Mouse (Mus musculus): ENCODE data around the gene Zbtb18.

Gene Zbtb18

GRCm38 (mm10) chr1:177442196-177442808 lies at the start of gene Zbtb18:
Gene Zbtb18 (plus strand): TSS chr1:177442351.
- no peak for DNase-seq (ENCODE audit: low spot score)

GRCm38 (mm10) chr1:177397455-177397854 lies 44.7 kb upstream of the Zbtb18 start:
- DNase-seq (ENCODE audit: low spot score), result no peak

- no peak for DNase-seq (ENCODE audit: low spot score)
These were observed 37.0 kb upstream of the Zbtb18 start for GRCm38 (mm10) chr1:177405170-177405569.

DNA sequence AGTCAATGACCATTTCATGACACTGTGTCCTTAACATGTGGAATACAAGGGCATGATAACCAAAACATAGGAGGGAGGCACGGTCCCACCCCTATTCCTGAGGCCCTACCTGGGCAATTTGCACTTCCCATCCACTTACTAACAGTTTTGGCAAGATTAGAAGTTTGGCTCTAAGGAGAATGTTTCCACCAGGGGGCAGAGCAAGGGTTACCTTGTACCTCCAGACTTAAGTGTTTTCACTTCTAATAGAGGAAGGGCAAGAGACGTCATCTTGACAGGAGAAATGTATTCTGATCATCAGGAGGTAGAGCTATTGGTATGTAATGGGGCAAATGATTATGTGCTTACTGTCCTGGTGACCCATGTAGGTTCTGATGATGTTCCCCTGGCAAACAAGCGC lies 33.5 kb upstream of the Zbtb18 start:
- DNase-seq (ENCODE audit: low spot score), result peak; percentile 54

DNA sequence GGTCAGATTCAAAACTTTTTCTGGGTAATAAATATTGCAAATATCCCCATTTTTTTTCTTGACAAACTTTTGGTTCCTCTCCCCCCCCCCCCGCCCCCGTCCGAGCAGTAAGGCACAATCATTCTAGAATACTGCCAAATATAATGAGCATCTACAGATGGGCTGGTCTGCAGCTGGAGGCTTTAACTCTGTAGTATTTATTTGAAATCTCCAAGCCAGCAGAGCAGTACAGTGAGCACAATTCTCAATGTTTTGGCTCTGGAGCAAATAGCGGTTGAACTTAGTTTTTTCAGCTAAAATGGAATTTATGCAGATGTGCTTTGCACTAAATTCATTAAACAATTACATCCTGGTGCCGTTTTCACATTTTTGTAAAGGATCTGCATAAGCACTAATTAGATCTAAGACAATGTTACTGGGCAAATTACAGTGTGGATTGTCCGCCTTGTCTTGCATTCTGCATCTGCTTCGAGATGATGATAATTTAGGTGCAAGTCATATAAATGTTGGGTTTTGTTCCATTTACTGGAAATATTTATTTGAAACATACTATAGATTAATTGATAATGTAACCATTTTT lies 31.3 kb upstream of the Zbtb18 start:
- no peak for DNase-seq (ENCODE audit: low spot score)

DNA sequence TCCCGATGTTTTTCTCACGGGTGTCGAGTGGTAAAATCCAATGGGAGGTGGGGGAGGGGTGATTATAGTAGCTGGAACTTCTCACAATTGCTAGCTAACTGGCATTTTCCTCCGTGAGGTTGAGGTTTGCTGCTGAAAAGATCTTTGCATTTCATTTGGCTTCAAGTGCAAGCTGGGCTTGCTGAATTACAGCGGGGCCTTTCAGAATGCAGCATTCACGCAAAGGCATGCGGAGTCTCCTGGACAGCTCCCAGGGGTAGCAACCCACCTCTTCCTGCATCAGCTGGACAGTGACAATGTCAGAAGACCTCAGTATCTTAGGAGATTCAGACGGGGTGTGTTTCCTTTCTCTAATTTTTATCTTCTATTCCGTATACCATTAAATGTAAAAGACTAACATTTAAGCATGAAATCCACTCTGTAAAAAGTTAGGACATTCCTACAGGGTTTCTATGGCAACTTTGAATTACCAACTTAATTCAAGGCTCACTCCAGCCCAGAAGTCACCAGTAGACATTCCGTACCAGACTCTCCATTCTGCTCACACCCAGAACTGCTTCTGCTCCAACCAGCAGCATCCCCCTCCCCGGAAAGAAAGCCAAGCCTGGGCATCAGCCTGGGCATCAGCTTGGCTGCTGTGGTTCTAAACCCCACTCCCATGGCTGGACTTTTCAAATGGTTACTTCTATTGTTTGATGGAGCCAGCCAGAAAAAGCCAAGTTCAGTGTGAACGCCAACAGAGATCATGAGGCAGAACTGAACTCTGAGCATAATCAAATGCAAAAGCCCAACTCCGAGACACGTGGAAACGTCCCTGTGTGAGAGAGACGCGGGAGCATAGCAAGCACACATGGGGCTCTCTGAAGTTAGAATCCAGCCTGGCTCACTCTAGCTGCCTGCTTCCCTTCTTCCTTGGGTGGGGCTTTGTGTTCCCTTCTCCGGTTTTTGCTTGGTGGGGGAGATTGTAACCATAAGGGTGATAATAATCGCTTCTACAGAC lies 30.5 kb upstream of the Zbtb18 start:
- no peak for DNase-seq (ENCODE audit: low spot score)

DNA sequence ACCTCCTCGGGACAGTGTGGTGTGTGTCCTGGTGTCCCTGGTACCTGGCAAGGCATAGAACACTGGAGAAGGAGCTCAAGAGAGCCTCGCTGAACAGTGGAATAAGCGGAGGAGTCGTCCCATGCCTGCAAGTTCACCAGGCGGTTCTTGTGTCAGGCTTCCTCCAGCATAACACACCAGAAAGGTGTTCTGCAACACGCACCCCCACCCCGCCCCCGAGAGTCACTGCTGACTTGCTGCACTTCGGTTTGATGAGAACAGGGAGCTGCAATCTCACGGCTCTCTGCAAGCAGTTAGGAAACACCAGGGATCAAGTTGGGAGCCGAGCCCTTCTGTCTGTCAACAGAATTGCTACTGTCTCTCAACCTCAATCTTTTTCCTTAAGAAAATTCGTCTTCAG lies 22.8 kb upstream of the Zbtb18 start:
- DNase-seq (ENCODE audit: low spot score), result no peak

DNA sequence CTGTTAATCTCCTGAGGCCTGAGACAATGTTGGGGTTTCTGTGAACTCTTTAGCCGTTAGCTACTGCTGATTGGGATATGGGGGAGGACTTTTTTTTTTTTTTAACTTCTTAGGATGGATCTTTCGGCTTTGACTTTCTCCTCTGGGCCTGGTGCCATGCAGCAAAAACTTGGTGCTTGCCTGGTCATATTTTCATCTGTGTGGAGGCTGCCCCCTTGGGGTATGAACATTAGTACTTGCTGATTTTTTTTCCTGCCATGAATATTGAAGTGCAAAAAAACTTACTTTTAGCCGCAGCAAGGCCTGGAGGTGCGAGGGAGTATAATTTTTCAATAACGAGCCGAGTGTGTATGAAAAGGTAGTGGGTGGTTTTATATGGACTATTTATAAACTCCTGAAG lies 22.0 kb upstream of the Zbtb18 start:
- peak; percentile 44 for DNase-seq (ENCODE audit: low spot score)

DNA sequence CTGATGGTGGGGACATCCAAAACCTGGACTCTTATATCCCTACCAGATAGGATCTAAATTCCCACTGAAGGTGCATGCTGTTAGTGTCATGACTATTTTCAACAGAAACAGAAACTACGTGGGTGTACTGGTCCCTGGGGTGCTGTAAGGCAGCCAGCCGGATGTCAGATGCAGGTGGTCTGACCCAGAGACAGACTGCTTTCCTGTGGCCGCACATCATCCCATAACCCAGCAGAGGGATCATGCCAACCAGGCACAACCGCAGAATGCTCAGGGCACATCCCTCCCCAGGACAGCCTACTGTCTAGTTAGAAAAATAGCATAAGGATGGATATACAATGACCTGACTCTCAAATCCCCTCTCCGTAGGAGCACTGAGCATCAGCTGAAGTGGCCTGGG lies 14.3 kb upstream of the Zbtb18 start:
- no peak for DNase-seq (ENCODE audit: low spot score)

DNA sequence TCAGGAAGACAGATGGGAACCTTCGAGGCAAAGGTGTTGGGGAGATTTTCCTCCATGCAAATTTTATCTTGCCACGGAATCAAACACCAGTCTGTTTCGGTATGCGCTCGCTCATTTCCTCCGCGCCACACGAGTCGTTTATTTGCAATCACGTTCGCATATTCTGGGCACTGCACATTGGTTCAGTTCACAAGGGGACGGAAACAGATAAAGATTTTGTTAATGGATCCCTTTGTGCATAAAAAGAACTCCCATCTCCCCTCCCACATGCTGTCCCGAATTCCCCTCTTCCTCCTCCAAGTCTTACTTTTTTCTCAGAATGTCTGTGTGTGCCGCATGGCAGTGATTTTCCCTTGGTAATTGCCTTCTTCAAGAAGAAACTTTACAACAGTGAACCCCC lies 13.8 kb upstream of the Zbtb18 start:
- no peak for DNase-seq (ENCODE audit: low spot score)

DNA sequence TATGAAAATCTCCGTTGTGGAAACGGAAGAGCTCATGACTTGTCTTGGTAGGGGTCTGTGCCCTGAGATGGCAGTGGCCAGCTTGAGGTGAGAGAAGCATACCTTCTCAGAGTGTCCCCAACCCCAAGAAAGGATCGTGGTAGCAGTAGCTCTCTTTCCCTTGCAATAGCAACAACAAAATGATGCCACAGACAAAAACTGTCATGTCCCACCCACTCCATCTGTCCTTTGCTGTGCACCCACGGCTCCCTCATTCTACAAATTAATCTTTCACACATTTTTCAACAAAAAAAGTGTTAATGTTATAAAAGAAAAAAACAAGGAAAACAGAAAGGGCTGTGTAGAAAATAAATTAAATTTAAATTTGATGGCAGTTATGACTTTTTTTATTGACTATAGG lies 13.1 kb upstream of the Zbtb18 start:
- no peak for DNase-seq (ENCODE audit: low spot score)

DNA sequence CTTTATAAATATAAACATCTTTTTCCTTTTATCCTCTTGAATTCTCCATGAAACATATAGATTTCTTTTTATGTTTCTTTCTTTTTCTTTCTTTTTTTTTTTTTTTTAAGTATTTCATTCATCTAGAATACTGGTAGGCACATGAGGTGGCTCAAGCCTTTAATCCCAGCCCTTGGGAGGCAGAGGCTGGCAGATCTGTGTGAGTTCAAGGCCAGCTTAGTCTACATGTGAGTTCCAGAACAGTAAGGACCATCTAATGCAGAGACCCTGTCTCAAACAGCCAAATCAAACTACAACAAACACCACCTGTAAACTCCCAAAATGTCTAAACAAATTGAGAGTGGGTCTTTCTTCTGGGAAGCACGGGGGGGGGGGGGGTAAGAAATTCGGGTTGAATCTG lies 1.7 kb upstream of the Zbtb18 start:
- DNase-seq (ENCODE audit: low spot score), result no peak

DNA sequence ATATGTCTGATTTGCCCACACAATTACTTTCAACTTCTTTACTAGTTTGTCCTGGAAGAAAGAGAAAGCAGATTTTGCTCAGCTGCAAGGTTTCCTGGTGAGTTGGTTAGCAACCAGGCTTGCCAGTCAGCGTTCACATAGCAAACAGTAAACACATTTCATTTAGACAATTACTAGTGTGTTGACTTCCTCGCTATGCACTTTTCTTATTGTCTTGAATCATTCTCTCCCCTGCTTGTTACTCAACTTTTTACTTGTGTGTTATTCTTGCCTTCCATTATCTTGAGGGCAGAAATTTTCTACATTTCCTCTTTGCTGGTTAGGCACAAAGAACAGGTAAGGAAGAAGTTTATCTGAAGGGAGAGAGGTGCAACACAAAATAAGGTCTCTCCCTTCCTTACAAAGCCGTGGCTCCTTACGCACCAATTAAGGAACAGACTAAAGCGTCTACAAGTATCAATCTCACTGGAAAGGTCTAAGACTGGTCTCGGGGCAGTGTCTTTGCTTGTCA lies 1.1 kb upstream of the Zbtb18 start:
- no peak for DNase-seq (ENCODE audit: low spot score)

- peak; percentile 99 for DNase-seq (ENCODE audit: low spot score)
These were observed 507 bp upstream of the Zbtb18 start for GRCm38 (mm10) chr1:177441492-177442195.

- DNase-seq (ENCODE audit: low spot score), result peak; percentile 55
These were observed 921 bp downstream of the Zbtb18 start for GRCm38 (mm10) chr1:177442821-177443723.

GRCm38 (mm10) chr1:177443724-177444482 lies 1.8 kb downstream of the Zbtb18 start:
- DNase-seq (ENCODE audit: low spot score), result no peak

- DNase-seq (ENCODE audit: low spot score), result no peak
These were observed 2.3 kb downstream of the Zbtb18 start for GRCm38 (mm10) chr1:177444483-177444810.

DNA sequence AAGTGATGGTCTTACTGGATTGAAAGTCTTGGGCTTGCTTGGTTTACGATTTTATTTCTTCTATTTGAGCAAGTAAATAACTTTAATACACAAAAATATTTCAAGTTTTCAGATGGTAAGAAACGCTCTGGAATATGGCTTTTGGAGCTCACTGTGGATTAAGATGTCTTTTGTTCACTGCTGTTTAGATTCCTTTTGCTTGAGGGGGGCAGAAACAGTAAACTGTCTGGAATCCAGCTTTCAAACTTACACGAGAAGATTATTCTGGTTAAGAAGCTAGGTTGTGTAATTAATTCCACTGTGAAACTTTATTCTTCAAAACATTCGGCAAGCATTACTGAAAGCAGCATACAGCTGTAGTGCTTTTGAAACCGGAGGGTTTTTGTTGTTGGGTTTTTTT lies 2.8 kb downstream of the Zbtb18 start:
- DNase-seq (ENCODE audit: low spot score), result no peak

GRCm38 (mm10) chr1:177445461-177446130 lies 3.4 kb downstream of the Zbtb18 start:
- no peak for DNase-seq (ENCODE audit: low spot score)

GRCm38 (mm10) chr1:177447086-177447485 lies 4.9 kb downstream of the Zbtb18 start:
- peak; percentile 51 for DNase-seq (ENCODE audit: low spot score)
